Mouse (Mus musculus) megakaryocyte, embryonic 14.5 days (primary cell): Measurements from ENCODE around the gene Kremen1. TPM values are rescaled to one million over a fixed set of nuclear protein-coding genes. Genes with fewer than 3 reads are reported as not detected.

Experiments
- H3K27me3 ChIP-seq: replicated peaks from 2 replicates; pipeline ENCODE3; 2012; ENCODE audit warnings: inconsistent platforms
- H3K36me3 ChIP-seq: replicated peaks from 2 replicates; pipeline ENCODE3; 2012; ENCODE audit warnings: low read length, inconsistent platforms, mixed read lengths
- H3K4me1 ChIP-seq: 2 replicates; pipeline ENCODE4 v1.6.1; 2012; ENCODE audit warnings: inconsistent platforms
- H3K4me3 ChIP-seq: replicated peaks from 2 replicates; pipeline ENCODE3; 2012; ENCODE audit warnings: moderate library complexity, mild to moderate bottlenecking, inconsistent platforms
- H3K9me3 ChIP-seq: 2 replicates; pipeline ENCODE4 v1.6.1; 2012; ENCODE audit warnings: inconsistent platforms
- FLI1 ChIP-seq: IDR thresholded peaks from 2 replicates; pipeline ENCODE4 v1.6.1; 2012; ENCODE audit warnings: low read length, inconsistent platforms, mixed read lengths
- GATA1 ChIP-seq: IDR thresholded peaks from 3 replicates; pipeline ENCODE4 v1.6.1; 2012; ENCODE audit warnings: mixed read lengths, low read length, inconsistent platforms, borderline replicate concordance
- polyA plus RNA-seq: library from polyadenylated mRNA; stranded (reverse); fragments of >175 nt; gene quantifications from 2 replicates; pipeline ENCODE4 v1.2.3, GENCODE M21; 2012; ENCODE audit warnings: low replicate concordance; ENCODE audit not compliant: insufficient read depth

The Kremen1 gene
- polyA plus RNA-seq, 1 experiment = 3.7 TPM

DNA sequence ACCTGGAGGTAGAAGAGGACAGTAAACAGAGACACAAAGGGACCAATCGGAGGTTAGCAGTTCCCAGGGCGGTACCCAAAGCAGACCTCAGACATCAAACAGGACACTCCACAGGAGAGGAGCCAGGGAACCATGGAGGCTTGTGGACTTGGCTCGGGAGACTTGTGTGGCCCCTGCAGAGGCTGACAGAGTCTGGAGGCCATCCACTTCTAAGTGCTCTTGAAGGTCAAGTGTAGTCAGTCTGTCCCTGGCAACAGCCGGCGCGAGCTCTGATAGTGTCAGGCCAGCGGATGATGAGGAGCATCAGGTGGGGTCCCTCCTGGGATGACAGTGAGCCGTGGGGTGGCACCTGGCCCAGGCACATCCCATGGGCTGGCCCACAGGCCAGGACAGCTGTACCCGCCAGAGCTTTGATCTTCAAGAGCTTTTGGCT lies 69.3 kb downstream of the Kremen1 start:
- Histone ChIP-seq H3K9me3 (no peaks in the 10 kb centered on the region), H3K4me3 (no peak overlapping the region), H3K36me3 (peaks cover 5% of the 10 kb centered on the region)

DNA sequence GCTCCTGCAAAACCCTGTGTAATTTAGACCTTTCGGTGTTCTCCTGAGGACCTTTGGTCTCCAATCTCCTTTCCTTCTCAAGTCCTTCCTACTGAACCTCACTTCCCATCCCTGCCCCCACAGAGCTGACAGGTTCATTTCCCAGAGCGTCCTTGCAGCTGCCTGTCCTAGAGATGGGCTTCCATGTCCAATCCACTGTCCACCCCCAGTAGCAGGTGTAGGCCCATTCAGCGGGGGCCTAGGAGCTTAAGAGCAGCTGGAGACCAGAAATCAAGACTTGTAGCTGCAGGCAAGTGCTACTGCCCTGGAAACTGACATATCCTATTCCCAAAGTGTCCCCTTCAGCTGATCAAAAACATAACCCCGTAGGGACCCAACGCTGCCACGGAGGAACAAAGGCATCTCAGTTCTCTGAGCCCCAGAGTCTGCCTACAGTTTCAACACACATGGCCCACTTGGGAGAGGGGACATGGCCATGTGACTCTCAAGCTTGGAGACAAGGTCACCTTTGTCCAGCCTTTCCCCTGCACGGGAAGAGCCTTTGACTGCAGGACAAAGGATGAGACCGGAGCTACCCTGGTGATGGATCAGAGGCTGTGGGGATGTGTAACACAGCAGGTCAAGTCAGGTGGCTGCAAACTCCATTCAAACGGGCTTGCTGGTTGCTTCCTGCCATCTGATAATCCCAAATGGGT lies 72.0 kb downstream of the Kremen1 start:
- H3K9me3 ChIP-seq = no peaks in the 10 kb centered on the region
- H3K36me3 ChIP-seq = peaks cover 1% of the 10 kb centered on the region
- H3K4me3 ChIP-seq = no peak overlapping the region
- H3K27me3 ChIP-seq = peaks cover 39% of the 10 kb centered on the region
- no peak for TF ChIP-seq FLI1
- TF ChIP-seq GATA1 = no peak
- peaks cover 56% of the 10 kb centered on the region for H3K4me1 ChIP-seq

More for the DNA sequence above, 69.3 kb downstream of the Kremen1 start:
- TF ChIP-seq FLI1 (no peak), GATA1 (no peak)
- Histone ChIP-seq H3K27me3 (peaks cover 39% of the 10 kb centered on the region), H3K4me1 (peaks cover 68% of the 10 kb centered on the region)

DNA sequence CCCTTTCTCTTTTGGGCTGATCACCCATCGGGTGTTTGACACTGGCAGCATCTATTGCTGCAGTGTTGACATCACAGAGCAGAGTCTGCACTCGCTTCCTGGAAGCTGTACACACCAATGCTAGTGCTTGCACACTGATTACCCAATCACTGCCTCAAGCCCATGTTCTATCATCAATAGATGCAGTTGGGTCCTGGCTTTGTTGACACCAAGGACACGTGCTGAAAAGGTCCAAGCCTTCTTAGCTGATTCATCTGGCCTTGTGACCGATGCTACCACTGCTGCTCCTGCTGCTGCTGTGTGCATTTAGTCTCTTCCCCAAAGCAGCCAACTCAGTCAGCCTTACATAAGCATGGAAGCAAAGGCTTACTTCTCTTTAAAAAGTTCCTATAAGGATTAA lies 73.2 kb downstream of the Kremen1 start:
- no peak overlapping the region for H3K4me3 ChIP-seq
- H3K4me1 ChIP-seq = peaks cover 51% of the 10 kb centered on the region
- H3K36me3 ChIP-seq = no peaks in the 10 kb centered on the region
- no peaks in the 10 kb centered on the region for H3K9me3 ChIP-seq
- TF ChIP-seq FLI1 (no peak), GATA1 (no peak)
- H3K27me3 ChIP-seq = peaks cover 43% of the 10 kb centered on the region

DNA sequence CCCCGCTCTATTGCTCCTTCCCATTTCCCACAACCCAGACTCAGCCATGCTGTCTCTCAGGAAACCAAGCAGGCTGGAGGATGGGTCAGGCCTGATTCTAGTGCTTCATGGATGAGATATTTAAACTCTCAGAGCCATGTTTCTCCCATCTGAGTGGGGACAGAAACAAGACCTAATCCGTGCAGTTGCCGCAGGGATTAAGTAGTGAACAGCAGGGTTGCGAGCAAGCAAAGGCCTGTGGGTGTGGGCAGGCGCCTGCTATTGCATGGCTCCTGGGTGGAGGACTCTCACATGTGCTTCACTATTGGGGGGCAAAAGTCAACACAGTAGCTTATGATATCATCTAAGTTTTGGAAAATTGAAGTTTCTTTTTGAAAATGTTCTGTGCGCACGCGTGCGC lies 76.5 kb downstream of the Kremen1 start:
- Histone ChIP-seq H3K9me3 (no peaks in the 10 kb centered on the region), H3K4me3 (no peak overlapping the region), H3K36me3 (no peaks in the 10 kb centered on the region), H3K27me3 (peaks cover 39% of the 10 kb centered on the region), H3K4me1 (peaks cover 51% of the 10 kb centered on the region)
- TF ChIP-seq GATA1 (no peak), FLI1 (no peak)

DNA sequence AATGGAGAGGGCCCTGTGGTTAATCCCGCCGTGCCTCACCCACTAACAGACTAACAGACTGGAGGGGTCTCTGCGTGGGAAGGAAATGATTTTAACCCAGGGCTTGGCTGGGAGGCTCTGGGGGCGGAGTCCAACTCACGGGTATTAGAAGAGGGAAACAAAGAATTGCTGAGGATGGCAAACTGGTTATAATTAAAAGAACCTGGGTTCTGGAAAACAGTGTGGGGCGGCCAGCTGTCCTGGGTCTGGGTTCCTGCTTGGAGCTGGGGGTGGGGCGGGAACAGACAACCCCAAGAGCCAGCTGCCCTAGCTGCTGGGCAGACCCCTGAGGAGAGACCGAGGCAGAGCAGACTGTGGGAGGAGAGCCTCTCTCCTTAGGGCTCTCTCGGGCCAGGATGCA lies 77.1 kb downstream of the Kremen1 start:
- Histone ChIP-seq H3K36me3 (no peaks in the 10 kb centered on the region), H3K9me3 (no peaks in the 10 kb centered on the region), H3K27me3 (peaks cover 38% of the 10 kb centered on the region), H3K4me1 (peaks cover 45% of the 10 kb centered on the region), H3K4me3 (no peak overlapping the region)
- no peak for TF ChIP-seq GATA1
- TF ChIP-seq FLI1 = no peak

DNA sequence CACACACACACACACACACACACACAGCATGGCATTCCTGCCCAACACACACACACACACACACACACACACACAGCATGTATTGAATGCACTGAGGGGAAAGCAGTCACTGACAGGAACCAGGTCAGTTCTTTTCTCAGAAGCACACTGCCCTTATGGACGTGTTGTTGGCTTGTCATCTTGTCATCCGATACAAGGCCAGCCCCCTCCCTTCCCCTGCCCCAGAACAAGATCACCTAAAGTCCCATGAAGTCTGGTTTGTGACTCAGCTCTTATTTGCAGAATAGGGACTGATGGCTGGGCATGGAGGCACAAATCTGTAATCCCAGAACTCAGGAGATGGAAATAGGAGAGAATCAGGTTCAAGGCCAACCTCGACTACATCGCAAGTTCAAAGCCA lies 78.5 kb downstream of the Kremen1 start:
- H3K36me3 ChIP-seq = no peaks in the 10 kb centered on the region
- TF ChIP-seq GATA1 (no peak), FLI1 (no peak)
- peaks cover 34% of the 10 kb centered on the region for H3K27me3 ChIP-seq
- H3K4me3 ChIP-seq = no peak overlapping the region
- no peaks in the 10 kb centered on the region for H3K9me3 ChIP-seq
- peaks cover 51% of the 10 kb centered on the region for H3K4me1 ChIP-seq

GRCm38 (mm10) chr11:5181850-5182404 lies 79.4 kb downstream of the Kremen1 start:
- peaks cover 28% of the 10 kb centered on the region for H3K27me3 ChIP-seq
- TF ChIP-seq GATA1 = no peak
- no peaks in the 10 kb centered on the region for H3K9me3 ChIP-seq
- peak overlapping the region; percentile 83 for H3K4me3 ChIP-seq
- H3K4me1 ChIP-seq = peaks cover 61% of the 10 kb centered on the region
- H3K36me3 ChIP-seq = no peaks in the 10 kb centered on the region

DNA sequence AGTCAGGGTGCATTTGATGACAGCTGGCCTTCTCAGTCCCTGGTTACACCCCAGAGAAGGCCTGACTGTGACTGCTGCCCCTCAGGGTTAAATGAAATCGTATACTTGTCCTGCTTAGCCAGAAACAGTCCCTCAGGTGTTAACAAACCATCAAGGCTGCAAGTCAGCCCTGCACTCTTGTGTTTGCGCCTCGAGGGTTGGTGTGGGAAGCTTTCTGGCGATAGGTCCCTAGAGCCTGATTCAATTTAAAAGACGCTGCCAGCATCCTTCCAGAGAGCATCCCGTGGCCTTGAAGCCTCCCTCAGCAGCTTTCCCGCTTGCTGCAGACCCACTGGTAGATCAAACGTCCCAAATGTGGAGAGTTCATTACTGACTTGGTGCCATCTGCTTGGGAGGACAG lies 82.0 kb downstream of the Kremen1 start:
- H3K4me3 ChIP-seq = no peak overlapping the region
- peaks cover 80% of the 10 kb centered on the region for H3K4me1 ChIP-seq
- peaks cover 36% of the 10 kb centered on the region for H3K27me3 ChIP-seq
- no peaks in the 10 kb centered on the region for H3K9me3 ChIP-seq
- H3K36me3 ChIP-seq = no peaks in the 10 kb centered on the region
- TF ChIP-seq GATA1 (no peak), FLI1 (no peak)

- Histone ChIP-seq H3K27me3 (peaks cover 53% of the 10 kb centered on the region), H3K9me3 (no peaks in the 10 kb centered on the region), H3K36me3 (no peaks in the 10 kb centered on the region), H3K4me3 (peak overlapping the region; percentile 46), H3K4me1 (peaks cover 76% of the 10 kb centered on the region)
- no peak for TF ChIP-seq GATA1
- TF ChIP-seq FLI1 = no peak
Observed at GRCm38 (mm10) chr11:5177171-5177570, 84.2 kb downstream of the Kremen1 start.

GRCm38 (mm10) chr11:5176685-5177084 lies 84.7 kb downstream of the Kremen1 start:
- H3K4me1 ChIP-seq = peaks cover 71% of the 10 kb centered on the region
- peak overlapping the region; percentile 8 for H3K4me3 ChIP-seq
- H3K9me3 ChIP-seq = no peaks in the 10 kb centered on the region
- TF ChIP-seq GATA1 = no peak
- TF ChIP-seq FLI1 = no peak
- H3K36me3 ChIP-seq = no peaks in the 10 kb centered on the region
- H3K27me3 ChIP-seq = peaks cover 58% of the 10 kb centered on the region
